8 mouse cellular contexts compared by ENCODE assay signal in genomic region chr2:54084737-54085429, GRCm38 (mm10). TPM values are rescaled to one million over a fixed set of nuclear protein-coding genes. Genes with fewer than 3 reads are reported as not detected.
DNase-seq lines count a peak whose midpoint lies in the region; ATAC-seq and TF ChIP-seq lines count a peak whose summit lies in the region.

No protein-coding gene starts in this region.

- under 1% methylated on average over 50 of the region's 51 CpGs for WGBS in hindbrain, embryonic 14.5 days

- peak overlapping the region; percentile 77 for H3K4me3 ChIP-seq in E14TG2a.4 (replicated peaks; ENCODE audit: low read length)
- peak overlapping the region; percentile 61 for H3K4me3 ChIP-seq in hindbrain, embryonic 14.5 days (replicated peaks; ENCODE audit: low read length)

- H3K9ac ChIP-seq in hindbrain, embryonic 14.5 days: peak overlapping the region; percentile 66

- H3K27me3 ChIP-seq in E14TG2a.4 (ENCODE audit: insufficient read depth, low read length): peaks cover 37% of the 10 kb centered on the region
- H3K27me3 ChIP-seq in hindbrain, embryonic 14.5 days (ENCODE audit: control insufficient read depth, insufficient read depth, low read length): no peaks in the 10 kb centered on the region

- no peaks in the 10 kb centered on the region for H3K36me3 ChIP-seq in E14TG2a.4 (ENCODE audit: insufficient read depth, low read length)
- H3K36me3 ChIP-seq in hindbrain, embryonic 14.5 days (replicated peaks; ENCODE audit: control insufficient read depth, insufficient read depth): no peaks in the 10 kb centered on the region

- H3K4me2 ChIP-seq in hindbrain, embryonic 14.5 days (replicated peaks): peak overlapping the region; percentile 88

- no peak for TF ChIP-seq CTCF in E14TG2a.4 (conservative IDR thresholded peaks at IDR 0.05; ENCODE audit: low read length)

- peaks cover 19% of the 10 kb centered on the region for H3K4me1 ChIP-seq in E14TG2a.4 (replicated peaks; ENCODE audit: low read depth, low read length)
- H3K4me1 ChIP-seq in hindbrain, embryonic 14.5 days (replicated peaks; ENCODE audit: control insufficient read depth, insufficient read depth, low read length): peaks cover 10% of the 10 kb centered on the region

- peaks cover 19% of the 10 kb centered on the region for H3K9me3 ChIP-seq in E14TG2a.4 (ENCODE audit: low read length)
- H3K9me3 ChIP-seq in hindbrain, embryonic 14.5 days (ENCODE audit: control insufficient read depth, low read length): no peaks in the 10 kb centered on the region

- H3K27ac ChIP-seq in hindbrain, embryonic 14.5 days: peak overlapping the region; percentile 72

- peak; percentile 36 for ATAC-seq in common myeloid progenitor, adult 5-6 weeks (replicated peaks; ENCODE audit: low read depth, poor library complexity, severe bottlenecking)
- ATAC-seq in hindbrain, embryonic 14.5 days (ENCODE audit: low FRiP score): peak; percentile 76
- peak; percentile 45; the same call in 1 of the 2 replicates for ATAC-seq in megakaryocyte-erythroid progenitor cell, adult 5-6 weeks (replicated peaks; ENCODE audit: low FRiP score, low TSS enrichment, poor library complexity, severe bottlenecking)
- no peak for ATAC-seq in inflammation-experienced regulatory T-cells, adult 6 months

- peak; percentile 7 for DNase-seq in kidney, adult 18-20 months
- DNase-seq in kidney, postnatal 14 days: no peak
- DNase-seq in hindbrain, embryonic 14.5 days (ENCODE audit: low spot score): no peak
- no peak for DNase-seq in adrenal gland, adult 18-20 months (ENCODE audit: low spot score in 2 of 2)

RNA-seq across cellular contexts. Expression of gene Rprm, which starts 0.5 kb away (rescaled TPM):
- not detected in 2 replicates for total RNA-seq in common myeloid progenitor, adult 5-6 weeks (2017)
- polyA plus RNA-seq in hindbrain, embryonic 14.5 days (2014; fragmentation: Nextera tagmentation; extraction: Ambion mirVana): 68.0 and 83.1 TPM in 2 replicates
- total RNA-seq in megakaryocyte-erythroid progenitor cell, adult 5-6 weeks (2014; fragmentation: Nextera tagmentation): not detected in 2 replicates
- not detected in 2 replicates for total RNA-seq in megakaryocyte-erythroid progenitor cell, adult 5-6 weeks (2017)
- total RNA-seq in adrenal gland, adult 18-20 months (2021): under 1 TPM; 0.20 to 0.35 TPM
- not detected for polyA plus RNA-seq in inflammation-experienced regulatory T-cells, adult 6 months (2017; shearing (Covaris generic))
